Mouse (Mus musculus) adrenal gland, postnatal 36 days (tissue): ENCODE data around the gene Sdhaf1. TPM values are rescaled to one million over a fixed set of nuclear protein-coding genes. Genes with fewer than 3 reads are reported as not detected.
A peak's percentile ranks its signal among the peaks of the same experiment; 100 is the strongest.

Experiments
- DNase-seq, 2 experiments: peaks; one replicate each; pipeline ENCODE4 v3.0.0; 2021; ENCODE audit warnings: mixed read lengths in 1 of 2
- total RNA-seq, 2 experiments: library from RNA; stranded (reverse); gene quantifications; 2 replicates each; pipeline ENCODE4 v1.2.3; 2021

Gene Sdhaf1
- total RNA-seq, 2 experiments from 2014 or later, result 13.2 to 16.0 TPM

- no peak for DNase-seq
These were observed 2.7 kb upstream of the Sdhaf1 start for GRCm38 (mm10) chr7:30326427-30326826.

GRCm38 (mm10) chr7:30325364-30325763 lies 1.7 kb upstream of the Sdhaf1 start:
- DNase-seq, result peak; percentile 35 to 41

- no peak for DNase-seq
These were observed 727 bp upstream of the Sdhaf1 start for GRCm38 (mm10) chr7:30324300-30324944.

- DNase-seq, result no peak
These were observed 830 bp downstream of the Sdhaf1 start for GRCm38 (mm10) chr7:30322865-30323264.

- DNase-seq, result peak; percentile 98
These were observed 1.4 kb downstream of the Sdhaf1 start for GRCm38 (mm10) chr7:30322285-30322667.

GRCm38 (mm10) chr7:30321539-30322284 lies 2.0 kb downstream of the Sdhaf1 start, which contains the start of gene E130208F15Rik:
E130208F15Rik (plus strand) TSS chr7:30321740.
- peak; percentile 81 to 89 for DNase-seq

GRCm38 (mm10) chr7:30320946-30321345 lies 2.7 kb downstream of the Sdhaf1 start:
- no peak for DNase-seq

GRCm38 (mm10) chr7:30318142-30318541 lies 5.6 kb downstream of the Sdhaf1 start:
- no peak for DNase-seq

GRCm38 (mm10) chr7:30315559-30316529 lies 7.9 kb downstream of the Sdhaf1 start:
- peak in 1 of 2 experiments; percentile 31 for DNase-seq

GRCm38 (mm10) chr7:30314721-30315155 lies 9.0 kb downstream of the Sdhaf1 start, which contains the start of gene Syne4:
Syne4 (plus strand) TSS chr7:30314807.
- DNase-seq, result peak in 1 of 2 experiments; percentile 26

- no peak for DNase-seq
These were observed 9.9 kb downstream of the Sdhaf1 start for GRCm38 (mm10) chr7:30313666-30314320.

GRCm38 (mm10) chr7:30310136-30310535 lies 13.6 kb downstream of the Sdhaf1 start:
- DNase-seq, result no peak

- no peak for DNase-seq
These were observed 14.1 kb downstream of the Sdhaf1 start for GRCm38 (mm10) chr7:30309395-30310129.

- peak; percentile 95 for DNase-seq
These were observed 15.4 kb downstream of the Sdhaf1 start, which contains the start of gene Alkbh6 for GRCm38 (mm10) chr7:30308076-30309005. Alkbh6 (plus strand) TSS chr7:30308717.

- peak in 1 of 2 experiments; percentile 34 for DNase-seq
These were observed 17.5 kb downstream of the Sdhaf1 start for GRCm38 (mm10) chr7:30306083-30306779.

- peak in 1 of 2 experiments; percentile 42 for DNase-seq
These were observed 22.8 kb downstream of the Sdhaf1 start for GRCm38 (mm10) chr7:30300914-30301313.

GRCm38 (mm10) chr7:30297266-30297665 lies 26.4 kb downstream of the Sdhaf1 start:
- no peak for DNase-seq

GRCm38 (mm10) chr7:30296816-30297215 lies 26.9 kb downstream of the Sdhaf1 start:
- DNase-seq, result no peak

- DNase-seq, result peak; percentile 74 to 78
These were observed 28.6 kb downstream of the Sdhaf1 start for GRCm38 (mm10) chr7:30295103-30295502.
